Mouse (Mus musculus) left cerebral cortex, adult 9 months (tissue): ENCODE data around the gene Smad5.

Experiments used
- DNase-seq, 2 experiments: peaks; one replicate each; pipeline ENCODE4 v3.0.0; 2022; ENCODE audit warnings: low spot score in 2 of 2

Gene Smad5

DNA sequence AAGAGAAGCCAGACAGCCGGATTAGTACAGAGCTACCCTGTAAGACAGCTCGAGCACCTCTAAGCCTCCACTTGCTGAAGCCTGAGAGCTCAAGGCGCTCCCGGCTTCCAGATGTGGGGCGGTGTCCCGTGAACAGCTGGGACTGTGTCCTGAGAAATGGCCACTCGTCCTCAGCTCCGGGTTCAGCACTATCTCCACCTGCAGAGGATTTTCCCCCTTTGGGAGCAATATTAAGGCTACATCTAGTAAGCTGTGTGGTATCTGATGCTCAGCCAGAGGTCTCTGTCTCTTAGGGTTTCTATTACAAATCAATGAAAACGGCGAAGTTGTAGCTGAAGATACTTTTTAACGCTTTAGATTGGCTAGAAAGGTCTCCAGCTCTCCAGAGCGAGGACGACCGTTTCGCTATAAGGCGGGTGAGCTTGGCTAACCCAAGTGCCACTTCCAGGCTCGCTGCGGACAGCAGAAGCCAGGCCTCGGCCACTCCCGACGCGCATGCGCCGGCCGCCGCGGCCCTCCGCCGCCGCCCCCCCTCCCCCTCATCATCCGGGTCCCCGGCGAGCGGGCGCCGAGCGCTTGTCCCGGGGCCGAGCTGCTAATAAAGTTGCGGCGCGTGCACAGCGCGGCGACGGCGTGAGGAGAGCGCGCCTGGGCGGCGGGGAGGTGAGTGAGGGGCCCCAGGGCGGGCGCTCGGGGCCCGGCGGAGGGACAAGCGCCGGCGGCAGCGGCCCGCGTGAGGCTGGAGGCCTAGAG is at the start of gene Smad5:
Gene Smad5, plus strand, starts transcription at position 542 of the 753 bp plus-strand sequence.
- peak; percentile 62 to 74 for DNase-seq

GRCm38 (mm10) chr13:56654176-56654575 is 48.6 kb upstream of the Smad5 start:
- DNase-seq, result no peak

GRCm38 (mm10) chr13:56657946-56658512 is 44.8 kb upstream of the Smad5 start:
- DNase-seq, result peak in 1 of 2 experiments; percentile 79

GRCm38 (mm10) chr13:56658931-56659330 is 43.9 kb upstream of the Smad5 start:
- DNase-seq, result no peak

DNA sequence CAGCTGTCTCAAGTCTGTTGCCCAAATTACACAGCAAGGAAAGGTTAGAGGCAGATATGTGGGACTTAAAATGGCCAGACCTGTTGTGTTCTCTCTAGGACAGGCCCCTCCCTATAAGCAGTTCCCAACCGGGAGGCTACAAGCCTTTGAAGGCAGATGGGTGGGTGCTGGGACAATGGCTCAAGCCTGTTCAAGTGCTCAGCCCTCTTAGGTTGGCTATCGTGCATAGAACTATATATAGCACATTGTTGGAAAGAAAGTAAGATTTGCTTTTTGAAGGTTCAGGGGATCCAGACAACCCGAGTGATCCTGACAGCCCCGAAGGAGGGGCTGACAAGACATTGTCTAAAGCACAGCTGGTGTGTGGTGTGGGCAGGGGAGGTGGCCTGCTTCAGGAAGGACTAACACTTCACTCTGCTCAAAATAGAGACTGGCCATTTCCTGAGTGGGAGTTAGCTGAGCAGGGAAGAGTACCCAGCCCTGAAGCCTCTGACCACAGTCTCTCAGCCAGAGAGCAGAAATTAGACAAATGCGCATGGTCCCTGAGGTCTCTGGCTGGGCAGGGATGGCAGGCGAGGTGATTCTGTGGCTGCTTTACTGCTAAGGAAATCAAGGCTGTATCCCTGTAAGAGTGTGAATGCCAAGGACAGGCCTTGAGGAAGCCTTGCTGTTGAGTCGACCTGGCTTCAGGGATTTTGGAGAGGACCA is 40.7 kb upstream of the Smad5 start:
- DNase-seq, result peak in 1 of 2 experiments; percentile 10

DNA sequence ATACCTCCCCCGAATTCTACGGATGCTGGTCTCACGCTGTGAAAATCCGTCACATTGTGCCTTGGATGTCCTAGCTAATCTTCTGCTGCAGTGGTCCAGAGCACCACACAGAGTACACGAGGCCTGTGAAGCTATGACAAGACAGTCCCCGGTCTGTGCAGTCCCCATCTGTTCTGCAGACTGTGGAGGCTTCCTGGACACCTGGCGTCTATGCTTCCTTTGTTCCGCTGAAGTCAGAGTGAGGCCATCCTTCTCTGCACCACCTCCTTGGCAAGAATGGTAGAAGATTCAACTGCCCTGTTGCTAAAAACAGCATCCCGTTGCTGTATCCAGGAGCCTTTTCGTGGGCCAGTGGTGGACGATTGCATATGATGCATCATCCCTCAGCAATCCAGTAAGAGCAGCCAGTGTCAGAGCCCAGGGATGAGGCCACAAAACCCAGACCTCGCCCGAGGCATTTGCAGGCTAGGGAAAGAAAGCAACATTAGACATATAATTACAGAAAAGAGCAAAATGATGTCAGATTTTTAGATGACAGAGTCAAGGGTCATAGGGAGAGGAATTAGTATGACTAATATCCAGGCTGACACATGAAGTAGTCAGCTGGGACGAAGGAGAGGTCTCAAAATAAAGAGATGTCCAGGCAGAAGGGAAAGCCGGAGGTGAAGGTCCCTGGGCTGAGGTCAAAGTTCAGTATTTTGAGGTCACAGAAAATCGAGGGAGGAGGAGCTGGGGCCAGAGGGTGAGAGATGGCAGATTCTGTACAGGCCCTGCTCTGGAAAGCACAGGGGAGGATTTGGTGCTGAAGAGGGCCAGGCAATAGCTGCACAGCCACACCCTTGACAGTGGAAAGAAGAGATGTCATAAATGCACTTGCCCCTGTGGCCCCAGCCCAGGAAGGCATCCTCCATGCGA is 38.3 kb upstream of the Smad5 start:
- DNase-seq, result peak in 1 of 2 experiments; percentile 21

DNA sequence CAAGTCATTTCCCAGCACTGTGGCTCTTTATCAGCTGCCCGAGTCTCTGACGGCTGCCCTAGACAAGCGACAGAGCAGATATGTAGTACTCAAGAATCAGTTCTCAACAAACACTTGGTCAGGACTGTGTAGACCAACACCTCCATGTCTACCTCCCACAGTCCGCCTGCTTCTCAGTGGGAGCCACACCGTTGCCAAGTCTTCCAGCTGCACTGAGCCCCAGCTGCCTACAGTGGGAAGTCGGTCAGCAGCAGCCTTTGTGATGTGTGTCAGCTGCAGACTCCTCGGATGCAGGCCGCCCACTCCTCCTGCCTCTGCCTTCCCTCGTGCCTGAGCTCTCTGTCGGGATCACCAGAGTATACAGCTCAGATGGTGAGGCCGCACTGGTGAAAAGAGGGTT is 31.6 kb upstream of the Smad5 start:
- peak in 1 of 2 experiments; percentile 22 for DNase-seq

DNA sequence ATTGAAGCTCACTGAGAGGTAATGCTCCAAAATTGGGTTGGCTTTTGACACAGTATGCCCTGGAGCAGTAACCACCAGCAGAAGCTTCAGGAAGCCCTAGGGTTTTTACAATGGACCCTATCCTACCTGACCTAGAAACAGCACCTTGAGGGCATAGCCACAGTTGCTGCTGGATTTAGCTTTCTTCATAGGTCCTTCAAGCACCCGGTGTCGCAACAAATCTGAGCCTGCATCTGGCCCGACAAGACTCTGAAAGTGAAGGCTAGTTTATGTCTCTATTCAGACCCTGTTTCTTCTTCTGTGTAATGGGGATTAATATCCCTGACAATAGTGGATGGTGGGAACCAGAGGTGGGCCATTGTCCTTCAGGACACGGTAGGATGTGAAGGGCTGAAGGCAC is 25.1 kb upstream of the Smad5 start:
- no peak for DNase-seq

DNA sequence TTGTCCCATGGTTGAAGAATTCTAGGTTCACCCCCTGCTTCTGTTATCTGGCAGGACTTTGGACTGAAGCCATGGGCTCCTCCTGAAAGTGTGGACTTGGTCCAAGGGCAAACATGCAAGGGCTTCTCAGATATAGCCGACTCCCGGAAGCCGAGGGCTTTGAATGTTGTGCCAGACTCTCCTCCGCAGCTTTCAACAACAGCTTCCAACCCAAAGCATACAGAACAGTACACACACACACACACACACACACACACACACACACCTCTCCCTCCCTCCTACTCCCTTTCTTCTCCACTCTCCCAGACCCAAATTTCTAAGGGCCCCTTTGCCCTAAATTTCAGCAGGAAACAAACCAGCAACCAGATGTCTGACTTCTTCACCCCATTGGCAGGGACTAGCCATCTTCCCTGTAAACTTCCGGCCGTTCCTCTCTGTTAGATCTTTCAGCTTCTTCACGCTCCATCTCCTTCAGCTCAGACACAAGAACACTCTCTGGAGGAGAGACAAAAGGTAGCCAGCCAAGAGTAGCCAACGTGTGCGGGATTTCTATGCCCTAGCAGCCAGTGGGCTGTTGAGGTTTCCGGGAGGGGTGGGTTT is 24.5 kb upstream of the Smad5 start:
- no peak for DNase-seq

- DNase-seq, result no peak
These were observed 23.8 kb upstream of the Smad5 start for GRCm38 (mm10) chr13:56678826-56679504.

GRCm38 (mm10) chr13:56681924-56682323 is 20.9 kb upstream of the Smad5 start:
- no peak for DNase-seq

DNA sequence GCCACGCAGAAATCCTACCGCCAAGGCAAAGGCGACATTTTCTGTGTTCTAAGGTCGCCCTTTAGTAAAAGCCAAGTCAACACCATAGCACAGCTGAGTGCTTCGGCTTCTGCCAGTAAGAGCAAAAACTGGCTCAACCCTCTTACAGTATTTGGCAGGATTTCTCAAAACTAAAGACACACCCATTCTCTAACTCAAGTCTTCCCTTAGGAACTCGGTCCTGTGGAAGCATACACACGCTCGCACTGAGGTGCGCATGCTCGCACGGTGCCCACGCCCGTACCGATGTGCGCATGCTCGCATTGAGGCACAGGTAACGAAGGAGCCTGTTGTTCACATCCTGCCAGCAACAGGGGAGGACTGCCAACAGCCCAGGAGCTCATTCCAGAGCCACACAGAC is 20.5 kb upstream of the Smad5 start:
- peak in 1 of 2 experiments; percentile 74 for DNase-seq

- DNase-seq, result no peak
These were observed 19.5 kb upstream of the Smad5 start for GRCm38 (mm10) chr13:56683306-56683705.

DNA sequence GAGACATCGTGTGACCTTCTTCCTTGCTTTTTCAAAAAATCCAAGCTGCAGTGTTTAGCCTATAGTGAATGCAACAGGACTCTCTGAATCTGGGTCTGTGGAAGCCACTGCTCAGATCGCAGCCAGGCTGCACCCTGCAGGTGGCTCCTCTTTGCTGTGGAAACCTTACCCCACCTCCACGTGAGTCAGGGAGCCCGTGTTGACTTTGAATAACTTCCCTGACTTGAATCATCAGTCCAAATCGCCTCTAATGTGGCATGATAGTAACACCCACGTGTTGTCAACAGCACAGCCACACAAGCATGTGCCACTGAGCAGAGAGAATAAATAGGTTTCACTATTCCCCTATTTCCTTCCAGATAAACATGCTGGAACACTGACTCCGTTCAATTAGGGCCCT is 10.8 kb upstream of the Smad5 start:
- DNase-seq, result no peak

DNA sequence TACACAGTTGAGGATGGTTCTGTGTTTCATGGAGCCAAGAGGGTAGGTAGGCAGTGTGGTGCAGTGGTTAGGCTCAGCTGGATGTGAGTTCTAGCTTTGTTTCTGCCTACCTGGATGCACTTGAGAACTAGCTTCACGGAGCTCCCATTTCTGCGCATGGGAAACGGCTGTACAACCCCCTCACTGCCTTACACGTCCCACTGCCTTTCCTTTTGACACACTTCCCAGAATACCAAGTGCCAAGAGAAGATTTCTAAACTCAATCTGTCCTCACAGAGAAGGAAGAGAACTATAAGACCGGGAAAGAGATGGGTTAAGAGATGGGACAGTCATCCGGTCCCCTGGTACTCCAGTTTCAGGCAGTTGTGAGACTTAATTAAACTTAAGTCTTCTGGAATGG is 10.2 kb upstream of the Smad5 start:
- DNase-seq, result no peak

DNA sequence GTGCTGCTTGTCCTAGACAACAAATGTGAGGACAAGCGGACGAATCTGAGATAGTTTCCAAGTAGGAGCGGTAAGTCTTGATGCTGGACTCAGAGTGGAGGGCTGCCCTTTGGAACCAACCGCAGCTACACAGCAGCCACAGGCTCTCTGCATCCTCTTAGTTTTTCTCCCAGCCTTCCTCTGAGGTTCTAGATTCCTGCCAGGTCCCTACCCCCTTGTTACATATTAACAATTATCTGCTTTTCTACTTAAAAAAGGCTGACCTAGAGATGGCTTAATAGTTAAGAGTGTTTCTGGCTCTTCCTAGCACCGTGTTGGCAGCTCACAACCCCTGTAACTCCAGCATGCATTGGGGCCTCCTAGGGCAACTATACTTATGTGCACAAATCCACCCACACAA is 7.1 kb upstream of the Smad5 start:
- no peak for DNase-seq

DNA sequence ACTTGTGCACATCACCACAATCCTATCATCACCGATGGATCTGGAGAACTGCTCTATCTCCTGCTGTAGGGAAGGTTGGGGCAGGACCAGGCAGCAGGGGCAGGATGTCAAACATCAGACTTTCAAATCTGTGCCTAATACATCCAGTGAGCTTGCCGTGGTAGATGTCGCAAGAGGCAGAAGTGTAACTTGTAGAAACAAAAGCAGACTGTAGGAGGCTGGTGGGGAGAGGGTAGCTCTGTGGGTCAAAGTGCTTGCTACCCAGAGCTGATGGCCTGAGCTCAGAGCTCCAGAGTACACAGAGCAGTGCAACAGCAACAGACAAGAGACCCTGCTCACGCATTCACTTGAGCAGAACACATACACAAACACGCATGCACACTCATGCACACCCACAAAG is 6.1 kb upstream of the Smad5 start:
- DNase-seq, result no peak

- no peak for DNase-seq
These were observed 5.6 kb upstream of the Smad5 start for GRCm38 (mm10) chr13:56697171-56697570.

GRCm38 (mm10) chr13:56698391-56698790 is 4.4 kb upstream of the Smad5 start:
- peak; percentile 59 to 89 for DNase-seq

GRCm38 (mm10) chr13:56699370-56699769 is 3.4 kb upstream of the Smad5 start:
- DNase-seq, result no peak

GRCm38 (mm10) chr13:56700981-56701380 is 1.8 kb upstream of the Smad5 start:
- no peak for DNase-seq
